Mouse (Mus musculus): ENCODE data around the gene Sprtn.

Gene Sprtn

DNA sequence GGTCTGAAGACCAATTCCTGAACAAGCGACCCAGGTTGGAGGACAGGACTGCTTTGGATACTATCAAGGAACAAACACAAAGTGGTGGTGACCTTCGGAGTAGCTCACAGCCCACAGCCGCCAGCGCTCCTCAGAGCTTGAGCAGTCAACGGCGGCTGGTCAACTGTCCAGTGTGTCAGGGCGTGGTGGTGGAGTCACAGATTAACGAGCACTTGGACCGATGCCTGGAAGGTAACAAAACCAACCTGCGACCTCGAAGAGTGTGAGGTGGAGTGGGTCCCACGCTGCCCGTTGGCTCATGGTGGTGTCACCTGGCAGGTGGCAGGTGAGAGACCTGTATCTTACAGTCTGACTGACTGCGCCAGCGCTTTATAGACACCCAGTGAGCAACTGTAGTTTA, 5.5 kb downstream of the Sprtn start:
- no peak for DNase-seq (ENCODE audit: low spot score in 2 of 2)

DNA sequence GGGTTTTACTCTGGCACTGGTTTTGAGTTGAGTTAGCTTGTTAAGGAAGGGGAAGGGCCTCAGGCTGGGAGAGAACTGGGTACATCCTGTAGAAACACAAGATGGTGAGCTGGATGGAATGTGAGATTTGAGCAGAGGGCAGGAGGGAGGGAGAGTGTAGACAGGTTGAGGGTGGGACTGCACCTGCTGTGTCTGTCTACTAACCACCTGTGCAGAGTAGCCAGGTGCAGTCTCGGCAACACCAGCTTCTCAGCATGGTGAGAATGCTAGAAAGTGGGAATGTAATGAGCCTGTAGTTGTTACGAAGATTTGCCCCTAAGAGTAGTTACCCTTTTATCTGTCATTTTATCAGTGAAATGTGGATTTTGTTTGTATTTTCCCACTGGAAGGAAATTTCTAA, 7.8 kb downstream of the Sprtn start:
- no peak for DNase-seq (ENCODE audit: low spot score in 2 of 2)

DNA sequence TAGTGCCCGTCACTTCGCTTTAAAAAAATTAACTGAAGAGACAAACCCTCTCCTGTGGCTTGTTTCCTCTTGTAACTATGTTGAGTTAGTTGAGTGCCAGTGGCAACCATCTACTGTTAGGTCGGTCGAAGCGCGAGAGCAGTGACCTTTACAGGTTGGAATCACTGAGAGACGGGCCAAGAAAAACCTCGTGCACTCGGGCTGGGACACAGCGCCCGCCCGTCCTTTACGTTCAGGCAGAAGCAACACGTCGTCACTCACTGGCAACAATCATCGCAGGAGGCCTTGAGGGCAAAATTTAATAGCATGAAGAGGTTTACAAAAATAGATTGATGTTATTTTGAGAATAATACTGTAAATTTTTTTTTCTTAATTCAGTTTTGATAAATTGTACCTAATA, 12.2 kb downstream of the Sprtn start:
- DNase-seq (ENCODE audit: low spot score in 2 of 2): no peak

DNA sequence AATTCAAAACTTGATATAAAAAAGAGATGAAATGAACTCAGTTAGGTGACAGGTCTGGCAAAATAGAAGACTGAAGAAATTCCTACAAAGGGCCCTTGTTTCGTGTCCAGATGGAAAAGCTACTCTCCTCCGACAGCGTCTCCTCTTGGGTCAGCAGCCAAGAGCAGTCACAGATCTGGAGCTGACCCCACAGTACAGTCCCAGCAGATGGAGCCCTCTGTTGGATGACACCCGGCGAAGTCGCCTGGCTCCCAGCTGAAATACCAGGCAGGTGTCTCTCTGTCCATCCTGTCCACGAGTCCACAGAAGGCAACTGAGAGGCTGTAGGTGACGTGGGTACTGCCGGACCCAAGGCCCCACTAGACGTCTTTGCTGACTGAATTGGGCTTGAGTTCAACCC, 12.7 kb downstream of the Sprtn start:
- no peak for DNase-seq (ENCODE audit: low spot score in 2 of 2)

DNA sequence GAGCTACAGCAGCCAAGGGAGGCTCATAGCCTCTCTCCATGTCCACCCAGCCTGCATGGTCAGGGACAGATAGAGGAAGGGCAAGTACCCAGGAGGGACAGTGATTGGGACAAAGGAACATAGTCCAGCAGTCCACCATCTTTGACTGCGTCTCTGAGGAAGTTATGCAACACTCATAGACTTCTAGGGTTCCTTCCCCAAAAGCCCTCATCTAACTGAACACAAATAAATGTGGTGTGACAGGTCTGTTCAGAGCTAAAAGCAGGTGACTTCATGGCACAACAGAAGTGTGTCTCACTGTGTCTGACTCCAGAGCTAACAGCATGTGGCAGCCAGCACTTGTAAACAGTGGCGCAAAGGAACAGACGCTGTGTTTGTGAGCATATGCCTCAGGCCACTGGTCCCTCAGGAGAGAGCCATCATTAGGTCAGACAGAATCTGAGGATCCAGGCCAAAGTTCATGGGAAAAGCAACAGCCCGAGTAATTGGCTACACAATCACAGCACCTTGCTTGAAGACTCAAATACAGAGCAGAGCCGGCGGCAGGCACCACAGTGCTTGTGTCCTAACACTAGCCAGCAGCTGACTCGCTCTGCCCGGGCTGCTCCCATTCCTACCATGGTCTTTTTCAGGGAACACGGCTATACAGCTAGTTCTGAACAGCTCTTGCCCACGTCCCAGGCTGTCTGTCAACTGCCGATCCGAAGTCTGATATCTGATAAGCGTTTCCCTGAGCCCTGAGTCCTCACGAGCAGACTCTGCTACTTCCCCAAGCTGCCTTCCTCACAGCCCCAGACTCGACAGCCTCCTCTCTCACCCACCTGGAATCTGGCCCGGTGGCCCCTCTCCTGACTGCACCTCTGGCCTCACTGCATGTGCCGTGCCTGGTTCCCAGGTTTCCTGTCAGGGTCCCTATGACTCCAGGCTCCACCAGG, 14.5 kb downstream of the Sprtn start:
- DNase-seq (ENCODE audit: low spot score in 2 of 2): no peak

DNA sequence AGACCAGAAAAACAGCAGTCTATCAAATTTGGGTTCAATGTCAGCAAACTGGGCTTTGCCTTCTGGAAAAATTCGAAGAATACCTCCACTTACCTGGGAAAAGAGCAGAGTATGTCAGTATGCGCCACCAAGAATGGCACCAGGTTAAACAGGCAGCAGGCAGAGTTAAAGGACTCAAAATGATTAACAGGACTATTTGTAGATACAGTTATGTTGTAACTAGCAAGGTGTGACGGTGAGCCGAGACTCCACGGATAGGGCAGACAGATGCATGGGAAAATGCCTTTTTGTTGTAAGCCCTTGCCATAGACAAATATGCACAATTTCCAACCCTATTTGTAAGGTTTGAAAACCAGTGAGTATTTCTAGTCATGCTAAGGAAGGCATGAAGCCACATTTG, 16.4 kb downstream of the Sprtn start:
- DNase-seq (ENCODE audit: low spot score in 2 of 2): no peak

DNA sequence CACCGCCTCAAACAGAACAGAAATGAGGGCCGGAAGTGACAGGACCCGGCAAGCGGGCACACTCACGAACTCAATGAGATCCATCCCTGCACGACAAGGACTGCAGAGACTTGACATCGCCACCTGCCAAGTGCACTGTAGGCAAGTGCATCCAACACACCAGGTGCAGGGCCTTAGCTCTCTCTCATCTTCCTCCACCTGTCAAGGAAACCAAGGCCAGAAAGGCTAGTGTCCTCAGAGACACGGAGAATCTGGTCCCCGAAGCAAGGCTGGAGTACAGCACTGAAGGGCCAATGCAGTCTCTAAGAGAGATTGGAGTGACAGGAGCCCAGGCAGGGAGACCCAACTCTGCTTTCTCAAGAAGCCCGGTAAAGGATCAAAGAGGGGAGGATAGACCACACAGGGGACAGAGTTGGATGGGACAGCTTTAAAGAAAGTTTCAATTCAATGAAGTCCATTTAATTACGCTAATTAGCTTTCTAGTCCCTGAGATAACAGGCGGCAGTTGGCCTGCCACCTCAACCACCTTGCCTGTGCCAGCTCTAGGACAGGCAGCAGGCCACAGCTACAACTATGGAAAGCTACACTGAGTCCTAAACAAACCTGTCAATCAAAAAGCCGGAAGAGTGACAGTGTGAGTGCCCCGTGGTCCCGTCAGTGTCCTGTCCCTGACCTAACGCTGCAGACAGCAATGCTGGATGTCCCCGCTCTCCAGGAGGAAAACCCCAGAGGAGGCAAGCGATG, 20.2 kb downstream of the Sprtn start:
- DNase-seq (ENCODE audit: low spot score in 2 of 2): no peak

DNA sequence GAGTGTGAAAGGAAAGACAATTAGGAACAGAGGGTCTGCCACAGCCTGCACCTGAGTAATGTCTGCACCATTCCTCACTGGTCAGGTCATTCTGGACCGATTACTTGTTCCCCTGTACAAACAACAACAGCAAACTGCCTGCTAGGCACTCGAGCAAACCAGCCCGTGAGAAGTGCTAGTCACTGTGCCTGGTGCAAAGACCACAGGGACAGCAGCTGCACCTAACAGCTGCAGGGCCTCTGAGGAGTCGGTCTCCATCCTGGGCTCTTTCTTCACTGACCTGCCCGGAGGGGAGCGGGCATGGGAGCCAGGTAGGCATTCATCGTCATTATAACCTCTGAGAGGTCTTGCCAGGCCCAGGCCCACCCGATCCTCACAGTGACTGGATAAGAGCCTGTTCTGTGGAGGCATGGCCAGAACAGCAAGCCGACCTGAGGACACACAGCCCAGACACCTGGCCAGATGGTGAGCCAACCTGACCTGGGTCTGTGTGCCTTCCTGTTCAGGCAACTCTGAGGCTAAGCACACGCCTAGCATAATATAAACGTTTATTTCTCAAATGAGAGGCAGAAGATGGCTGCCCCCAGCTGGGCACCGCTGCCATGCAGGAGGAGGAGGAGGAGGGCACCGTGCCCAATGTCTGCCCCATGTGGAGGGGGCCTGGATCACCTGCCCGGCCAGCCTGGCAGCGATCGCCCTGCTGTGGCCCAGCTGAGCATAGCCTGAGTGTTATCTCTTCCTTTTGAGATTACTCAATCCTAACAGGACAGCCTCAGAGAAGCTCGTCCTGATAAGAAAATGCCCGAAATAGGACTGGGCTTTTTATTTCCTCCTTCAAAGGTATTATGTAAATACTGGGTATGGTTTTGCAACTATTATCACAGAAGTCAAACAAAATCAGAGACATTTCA, 23.9 kb downstream of the Sprtn start:
- DNase-seq (ENCODE audit: low spot score in 2 of 2): no peak

DNA sequence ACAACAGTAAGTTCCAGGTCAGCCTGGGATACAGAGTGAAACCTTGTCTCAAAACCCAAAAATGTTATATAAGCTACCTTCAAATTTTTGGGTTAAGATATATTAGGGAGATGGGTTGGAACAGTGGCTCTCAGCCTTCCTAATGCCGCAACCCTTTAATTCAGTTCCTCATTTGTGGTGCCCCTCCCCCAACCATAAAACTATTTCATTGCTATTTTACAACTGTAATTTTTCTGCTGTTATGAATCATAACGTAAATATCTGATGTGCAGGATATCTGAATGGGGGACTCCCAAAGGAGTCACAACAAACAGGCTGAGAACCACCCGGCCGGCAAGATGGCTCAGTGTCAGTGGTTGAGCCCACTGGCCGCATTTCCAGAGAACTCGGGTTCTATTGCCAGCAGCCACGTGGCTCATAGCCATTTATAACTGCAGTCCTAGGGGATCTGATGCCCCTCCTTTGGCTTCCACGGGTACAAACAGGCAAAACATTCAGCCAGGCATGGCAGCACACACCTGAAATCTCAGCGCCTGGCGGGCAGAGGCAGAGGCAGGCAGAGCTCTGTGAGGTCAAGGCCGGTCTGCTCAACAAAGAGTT, 24.9 kb downstream of the Sprtn start:
- DNase-seq (ENCODE audit: low spot score in 2 of 2): no peak

DNA sequence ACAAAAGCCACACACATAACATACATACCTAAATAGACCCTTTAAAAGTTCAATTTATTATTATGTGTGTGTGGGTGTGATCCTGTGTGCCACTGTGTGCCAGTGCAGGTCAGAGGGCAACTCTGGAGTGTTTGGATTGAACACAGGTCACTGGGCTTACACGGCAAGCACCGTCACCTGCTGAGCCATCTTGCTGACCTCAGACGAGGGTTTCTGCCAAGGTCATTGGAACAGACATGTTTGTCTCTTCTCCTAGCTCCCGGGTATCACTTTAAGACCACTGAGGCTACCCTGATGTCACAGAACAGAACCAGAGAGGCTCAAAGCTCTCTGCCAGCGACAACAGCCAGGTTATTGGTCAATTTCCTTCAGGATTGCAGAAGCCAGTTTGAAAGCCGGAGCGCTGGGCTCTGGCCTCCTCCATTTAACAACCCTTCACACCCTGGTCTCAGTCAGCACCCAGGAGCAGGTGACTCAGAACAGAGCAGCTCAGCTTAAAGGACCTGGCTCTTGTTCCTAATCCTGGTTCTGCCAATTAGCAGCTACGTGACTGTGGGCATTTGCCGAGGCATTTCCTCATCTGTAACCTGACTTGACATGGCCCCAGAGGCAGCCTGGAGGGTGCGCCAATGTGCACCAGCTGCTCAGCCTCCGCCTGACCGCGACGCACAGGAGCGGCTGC, 26.4 kb downstream of the Sprtn start:
- DNase-seq (ENCODE audit: low spot score in 2 of 2): no peak

DNA sequence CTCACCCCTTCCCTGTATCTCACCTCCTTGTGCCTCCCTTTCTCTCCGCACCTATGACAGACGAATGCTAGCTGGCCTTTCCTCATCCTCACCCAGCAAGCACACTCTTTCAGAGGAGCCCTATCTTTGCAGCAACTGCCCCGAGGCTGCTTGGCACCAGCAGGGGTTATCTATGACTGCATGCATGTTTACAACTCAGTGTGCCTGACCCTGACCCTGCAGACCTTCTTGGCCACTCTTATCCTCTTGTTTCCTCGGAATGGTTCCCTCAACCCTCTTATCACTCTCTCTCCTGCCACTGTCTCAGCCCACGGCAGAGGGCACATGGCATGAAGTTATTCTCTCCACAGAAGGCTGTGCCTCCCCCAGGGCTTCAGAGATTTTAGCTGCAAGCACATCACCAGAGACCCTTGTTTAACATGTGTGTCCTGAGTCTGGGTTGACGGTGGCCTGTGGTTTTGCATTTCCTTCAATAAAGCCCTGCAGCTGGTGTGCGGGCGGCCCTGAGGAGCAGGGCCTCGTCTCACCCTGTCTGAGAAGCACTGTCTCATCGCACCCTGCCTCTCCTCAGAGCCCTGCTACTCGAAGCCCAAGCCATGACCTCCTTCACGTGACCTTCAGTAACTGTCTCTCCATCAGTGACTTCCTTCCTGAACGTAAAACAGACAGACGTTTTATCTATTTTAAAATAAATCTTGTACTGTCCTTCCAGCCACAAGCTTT, 28.0 kb downstream of the Sprtn start:
- DNase-seq (ENCODE audit: low spot score in 2 of 2): no peak

DNA sequence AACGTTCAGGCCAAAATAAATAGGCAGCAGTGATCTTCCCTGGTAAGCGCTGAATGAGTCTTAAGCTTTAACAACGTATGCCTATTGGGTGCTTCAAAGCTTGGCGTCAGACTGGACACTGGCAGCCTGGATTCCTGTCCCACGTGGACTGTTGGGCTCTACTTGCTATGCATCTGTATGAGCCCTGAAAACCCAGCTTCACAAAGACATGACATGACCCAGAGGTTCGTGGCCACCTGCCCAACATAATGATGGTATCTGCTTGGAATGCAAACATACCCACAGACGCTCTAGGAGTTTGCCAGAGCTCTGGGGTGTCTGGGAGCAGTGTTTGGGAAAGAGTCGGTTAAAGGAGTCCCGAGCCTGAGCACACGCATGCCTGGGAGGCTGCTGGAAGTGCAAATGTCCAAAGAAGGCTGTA, 28.7 kb downstream of the Sprtn start:
- DNase-seq (ENCODE audit: low spot score in 2 of 2): no peak

DNA sequence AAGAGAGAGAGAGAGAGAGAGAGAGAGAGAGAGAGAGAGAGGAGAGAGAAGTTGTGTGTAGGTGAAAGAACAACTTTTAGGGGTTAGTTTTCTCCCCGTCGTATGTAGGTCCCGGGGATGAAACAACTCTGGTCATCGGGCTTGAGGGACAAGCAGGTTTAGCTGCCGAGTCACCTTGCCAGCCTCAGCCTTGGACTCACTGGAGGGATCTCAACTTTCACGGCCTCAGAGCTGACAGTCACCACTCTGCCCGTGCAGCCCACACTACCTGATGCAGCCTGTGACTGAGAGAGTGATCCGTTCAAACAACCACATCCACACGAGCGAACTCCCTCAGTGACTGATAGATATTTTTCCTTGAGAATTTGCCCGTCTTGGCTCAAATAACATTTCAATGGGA, 31.3 kb downstream of the Sprtn start:
- DNase-seq (ENCODE audit: low spot score in 2 of 2): no peak

DNA sequence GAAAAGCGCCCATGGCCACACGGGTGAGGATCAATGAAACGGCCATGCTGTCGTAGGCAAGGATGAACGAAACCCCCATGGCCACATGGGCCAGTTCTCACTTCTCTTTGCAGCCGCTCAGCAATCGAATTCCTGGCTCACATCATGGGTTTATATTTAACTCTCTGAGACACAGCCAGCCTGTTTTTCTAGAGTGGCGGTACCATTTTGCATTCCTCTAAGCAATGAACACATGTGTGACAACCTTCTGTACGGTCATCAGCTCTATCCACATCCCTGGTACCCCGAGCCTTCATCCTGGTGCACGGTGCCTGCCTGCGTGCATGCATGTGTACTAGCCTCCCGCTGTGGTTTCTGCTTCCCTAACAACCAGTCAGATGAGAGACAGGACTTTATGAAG, 32.4 kb downstream of the Sprtn start:
- no peak for DNase-seq (ENCODE audit: low spot score in 2 of 2)

DNA sequence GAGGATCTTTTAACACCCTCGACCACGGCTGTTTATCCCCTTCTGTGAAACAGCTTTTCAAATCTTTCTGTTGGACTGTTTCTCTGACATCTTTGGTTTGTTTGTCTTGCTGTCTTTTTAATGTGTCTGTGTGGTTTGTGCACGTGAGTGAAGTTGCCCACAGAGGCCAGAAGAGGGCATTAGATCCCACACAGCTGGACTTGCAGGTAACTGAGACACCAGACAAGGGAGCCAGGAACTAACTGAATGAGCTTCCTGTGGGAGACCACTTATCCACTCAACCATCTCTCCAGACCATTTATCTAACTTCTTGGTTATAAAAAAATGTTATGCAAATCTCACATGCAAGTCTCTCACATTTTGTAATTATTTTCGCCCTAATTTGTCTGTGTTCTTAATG, 33.0 kb downstream of the Sprtn start:
- no peak for DNase-seq (ENCODE audit: low spot score in 2 of 2)

DNA sequence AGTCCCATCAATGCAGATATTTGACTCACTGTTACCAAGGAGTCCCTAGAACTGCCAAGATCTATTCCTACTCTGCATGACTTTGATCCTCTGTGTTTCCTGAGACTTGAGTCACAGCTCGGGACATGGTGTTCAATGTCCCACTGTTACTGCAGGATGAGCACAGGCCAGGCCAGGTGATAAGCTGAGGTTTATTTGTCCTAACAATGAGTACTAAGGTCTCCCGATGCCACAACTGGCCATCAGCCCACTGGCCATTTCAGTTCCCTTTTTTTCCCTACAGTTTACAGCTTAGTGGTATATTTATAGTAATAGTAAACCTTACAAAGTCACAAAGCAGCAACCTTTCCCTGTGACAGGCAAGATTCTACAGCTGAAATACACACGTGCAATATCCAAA, 34.7 kb downstream of the Sprtn start:
- DNase-seq (ENCODE audit: low spot score in 2 of 2): no peak

DNA sequence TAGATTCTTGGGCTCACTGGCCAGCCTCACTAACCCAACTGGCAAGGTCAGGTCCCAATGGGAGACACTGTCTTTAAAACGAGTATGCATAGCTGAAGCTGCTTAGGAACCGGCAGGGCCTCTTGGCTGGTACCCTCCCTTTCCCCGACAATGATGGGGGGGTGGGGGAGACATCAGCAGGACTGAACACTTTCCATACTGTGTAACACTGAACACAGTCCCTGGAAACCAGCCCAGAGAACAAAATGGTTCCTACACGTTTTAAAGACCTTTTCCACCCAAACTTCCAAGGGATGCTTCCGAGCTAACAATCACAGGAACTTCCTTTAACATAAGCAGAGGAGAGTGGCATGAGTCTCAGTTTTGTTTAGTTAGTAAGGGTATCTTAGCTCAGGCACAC, 37.4 kb downstream of the Sprtn start:
- DNase-seq (ENCODE audit: low spot score in 2 of 2): no peak

DNA sequence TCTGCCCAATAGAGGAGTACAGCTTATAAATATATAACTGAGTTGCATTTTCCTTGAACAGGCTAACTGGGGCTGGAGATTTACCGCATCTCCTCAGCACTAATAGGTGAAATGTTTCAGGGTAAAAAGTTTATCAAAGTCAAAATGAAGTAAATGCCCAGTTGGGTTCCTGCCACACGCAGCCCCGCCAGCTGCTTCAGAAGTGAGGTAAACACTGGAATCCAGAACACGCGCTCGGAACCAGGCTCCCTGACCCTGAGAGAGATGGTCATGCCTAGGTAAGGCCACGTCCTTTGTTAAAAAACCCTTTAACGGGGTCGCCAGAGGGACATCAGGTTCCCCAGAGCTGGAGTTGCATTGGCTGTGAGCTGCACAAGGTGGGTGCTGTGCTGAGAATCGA, 39.0 kb downstream of the Sprtn start:
- no peak for DNase-seq (ENCODE audit: low spot score in 2 of 2)

DNA sequence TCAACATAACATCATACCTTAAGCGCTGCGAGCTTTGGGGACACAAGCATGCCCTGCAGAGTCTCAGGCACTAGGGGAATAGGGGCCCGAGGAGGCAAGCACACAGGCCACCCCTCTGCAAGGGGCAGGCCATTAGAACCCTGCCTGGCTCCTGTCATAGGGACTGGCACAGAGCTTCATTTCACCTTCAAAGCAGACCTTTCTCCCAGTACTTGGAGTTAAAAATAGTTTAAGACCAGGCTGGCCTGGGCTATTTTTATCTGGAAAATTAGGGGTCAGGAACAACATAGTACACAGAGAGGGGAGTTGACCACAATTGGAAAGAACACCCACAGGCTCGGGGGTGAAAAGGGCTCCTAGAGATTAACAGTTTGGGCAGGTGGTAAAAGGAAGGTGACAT, 39.6 kb downstream of the Sprtn start:
- no peak for DNase-seq (ENCODE audit: low spot score in 2 of 2)

DNA sequence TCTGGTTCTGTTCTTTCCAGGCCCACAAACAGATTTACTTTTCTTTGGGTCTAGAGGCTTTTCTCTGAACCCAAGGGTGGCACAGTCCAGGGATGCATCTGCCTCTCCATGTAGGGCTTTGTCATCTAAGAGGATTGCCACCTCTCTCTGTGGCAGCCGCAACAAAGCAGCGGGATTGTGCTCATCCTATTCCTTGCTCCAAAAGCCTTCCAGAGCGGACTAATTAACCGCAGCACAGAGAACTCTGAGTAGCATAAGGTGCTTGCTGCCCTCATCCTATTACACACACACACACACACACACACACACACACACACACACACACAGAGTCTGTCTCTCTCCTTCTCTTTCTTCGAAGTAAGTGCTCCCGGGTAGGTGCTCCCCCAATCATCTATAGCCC, 46.1 kb downstream of the Sprtn start:
- no peak for DNase-seq (ENCODE audit: low spot score in 2 of 2)

All from frontal cortex, postnatal 10 days (tissue).